Mouse (Mus musculus): ENCODE results near the gene Slc6a12.

DNA sequence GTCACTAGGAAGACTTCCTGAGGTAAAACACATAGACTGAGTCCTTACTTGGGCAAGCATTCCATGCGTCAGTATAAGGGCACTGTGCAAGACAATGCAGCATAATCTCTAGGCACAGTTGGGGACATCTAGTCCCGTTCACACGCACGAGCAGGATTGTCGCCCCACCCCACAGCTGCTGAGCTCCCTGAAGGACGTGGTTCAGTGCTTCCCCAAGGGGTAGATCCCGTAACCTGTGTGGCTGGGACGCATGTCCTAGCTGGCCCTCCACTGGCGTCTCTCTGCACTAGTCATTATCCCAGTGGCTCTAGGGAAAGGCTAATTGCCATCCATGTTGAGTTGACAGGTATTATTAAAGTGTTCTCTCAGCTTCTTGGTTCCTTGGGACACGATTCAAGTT, 39.2 kb downstream of the Slc6a12 start:
- TF ChIP-seq CTCF (IDR thresholded peaks at IDR 0.05; ENCODE audit: low read depth, low read length) (no peak), POLR2A (IDR thresholded peaks at IDR 0.05; ENCODE audit: extremely low read depth, insufficient read depth, low read length) (no peak)
